Mouse (Mus musculus): ENCODE data around the gene Bet1l.

- no peak for TF ChIP-seq MAFK (IDR thresholded peaks at IDR 0.05; ENCODE audit: insufficient replicate concordance, low read length)
- TF ChIP-seq EP300 (IDR thresholded peaks at IDR 0.05; ENCODE audit: low read length), result no peak
- TF ChIP-seq CTCF (conservative IDR thresholded peaks at IDR 0.05 in 1 of 2, IDR thresholded peaks at IDR 0.05 in 1 of 2; ENCODE audit: low read depth in 2 of 2, low read length in 2 of 2), result no peak
- no peak for TF ChIP-seq GABPA (IDR thresholded peaks at IDR 0.05; ENCODE audit: insufficient replicate concordance, low read depth, low read length)
- TF ChIP-seq USF1 (IDR thresholded peaks at IDR 0.05; ENCODE audit: low read depth, low read length), result no peak
- TF ChIP-seq SIN3A (IDR thresholded peaks at IDR 0.05; ENCODE audit: low read length), result no peak
- TF ChIP-seq POLR2A (IDR thresholded peaks at IDR 0.05; ENCODE audit: low read depth, low read length), result no peak
- TF ChIP-seq RAD21 (IDR thresholded peaks at IDR 0.05; ENCODE audit: low read depth, low read length), result no peak
- no peak for TF ChIP-seq TBP (conservative IDR thresholded peaks at IDR 0.05; ENCODE audit: low read depth, low read length)
- TF ChIP-seq ELF1 (IDR thresholded peaks at IDR 0.05; ENCODE audit: low read depth, low read length), result no peak
- TF ChIP-seq MAX (IDR thresholded peaks at IDR 0.05; ENCODE audit: low read length), result no peak
- no peak for TF ChIP-seq ETS1 (conservative IDR thresholded peaks at IDR 0.05; ENCODE audit: low read depth, low read length)
- TF ChIP-seq MEF2A (IDR thresholded peaks at IDR 0.05; ENCODE audit: borderline replicate concordance, low read depth, low read length), result no peak
- no peak for TF ChIP-seq NELFE (IDR thresholded peaks at IDR 0.05; ENCODE audit: low read depth, low read length)
These were observed 42.8 kb upstream of the Bet1l start, which contains the start of gene Cox8b for GRCm38 (mm10) chr7:140900220-140900619.

Data from CH12.LX (cell line).